Mouse (Mus musculus) midbrain, embryonic 16.5 days (tissue): ENCODE measurements around the gene Pde4b. TPM values are rescaled to one million over a fixed set of nuclear protein-coding genes. Genes with fewer than 3 reads are reported as not detected.
"Not testable (repeated sequence)": the region's sequence is repeated elsewhere in the genome, so short reads cannot be mapped to it uniquely, and the experiment has no call there.

ENCODE experiments used
- ATAC-seq: fragments of 200-750 bp; cut with Nextera tagmentation; 2 replicates; pipeline ENCODE4 v1.8.0; 2017; ENCODE audit warnings: moderate TSS enrichment
- H3K27ac ChIP-seq: fragments of 300-500 bp; sonication (generic); 2 replicates; pipeline ENCODE4 v1.5.1; 2014; ENCODE audit warnings: mild to moderate bottlenecking, low read length, mixed read lengths
- H3K27me3 ChIP-seq: fragments of 300-500 bp; sonication (generic); 2 replicates; pipeline ENCODE4 v1.6.1; 2014; ENCODE audit warnings: low read depth, low read length, mixed read lengths; ENCODE audit not compliant: control insufficient read depth, insufficient read depth
- H3K36me3 ChIP-seq: fragments of 300-500 bp; sonication (generic); 2 replicates; pipeline ENCODE4 v1.6.1; 2014; ENCODE audit warnings: mild to moderate bottlenecking, low read length, moderate library complexity, mixed read lengths; ENCODE audit not compliant: control insufficient read depth, insufficient read depth
- H3K4me1 ChIP-seq: fragments of 300-500 bp; sonication (generic); 2 replicates; pipeline ENCODE4 v1.6.1; 2014; ENCODE audit warnings: mild to moderate bottlenecking, low read length, mixed read lengths; ENCODE audit not compliant: control insufficient read depth, insufficient read depth
- H3K4me2 ChIP-seq: fragments of 300-500 bp; sonication (generic); 2 replicates; pipeline ENCODE4 v1.6.1; 2014; ENCODE audit warnings: mild to moderate bottlenecking, low read length, mixed read lengths
- H3K4me3 ChIP-seq: fragments of 300-500 bp; sonication (generic); 2 replicates; pipeline ENCODE4 v1.5.1; 2014; ENCODE audit warnings: low read depth, mild to moderate bottlenecking, low read length, moderate library complexity, mixed read lengths
- H3K9ac ChIP-seq: fragments of 300-500 bp; sonication (generic); 2 replicates; pipeline ENCODE4 v1.6.1; 2014; ENCODE audit warnings: low read depth, low read length, mixed read lengths
- H3K9me3 ChIP-seq: fragments of 300-500 bp; sonication (generic); replicated peaks from 2 replicates; pipeline ENCODE4 v1.6.1; 2014; ENCODE audit warnings: mild to moderate bottlenecking, low read length, mixed read lengths; ENCODE audit not compliant: control insufficient read depth, poor library complexity, severe bottlenecking
- WGBS: fragments of 180-500 bp; shearing (Covaris S2); extraction: QIAGEN DNeasy Blood & Tissue Kit; methylation state at CpG from one replicate; pipeline ENCODE4 v1.1.7; 2014; 5-methylcytosine and 5-hydroxymethylcytosine counted together
- polyA plus RNA-seq: library from polyadenylated mRNA; unstranded; fragments of >200 nt; fragmentation: Nextera tagmentation; extraction: Ambion mirVana; gene quantifications from 2 replicates; pipeline ENCODE4 v1.2.1, GENCODE M21; 2015

Gene Pde4b
- polyA plus RNA-seq, 1 experiment from 2014 or later, result 64.5 TPM

DNA sequence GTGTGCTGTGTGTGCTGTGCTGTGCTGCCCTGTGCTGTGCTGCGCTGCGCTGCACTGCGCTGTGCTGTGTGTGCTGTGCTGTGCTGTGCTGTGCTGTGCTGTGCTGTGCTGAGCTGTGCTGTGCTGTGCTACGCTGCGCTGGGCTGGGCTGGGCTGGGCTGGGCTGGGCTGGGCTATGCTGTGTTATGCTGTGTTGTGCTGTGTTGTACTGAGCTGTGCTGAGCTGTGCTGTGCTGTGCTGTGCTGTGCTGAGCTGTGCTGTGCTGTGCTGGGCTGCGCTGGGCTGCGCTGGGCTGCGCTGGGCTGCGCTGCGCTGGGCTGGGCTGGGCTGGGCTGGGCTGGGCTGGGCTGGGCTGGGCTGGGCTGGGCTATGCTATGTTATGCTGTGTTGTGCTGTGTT lies 406.9 kb downstream of the Pde4b start:
- ATAC-seq, result peak; percentile 88
- H3K4me2 ChIP-seq, H3K9me3 ChIP-seq, H3K36me3 ChIP-seq, H3K4me1 ChIP-seq, H3K27ac ChIP-seq, H3K9ac ChIP-seq, H3K27me3 ChIP-seq, H3K4me3 ChIP-seq: not testable (repeated sequence)
- 93% methylated on average over 8 of the region's 10 CpGs for WGBS

DNA sequence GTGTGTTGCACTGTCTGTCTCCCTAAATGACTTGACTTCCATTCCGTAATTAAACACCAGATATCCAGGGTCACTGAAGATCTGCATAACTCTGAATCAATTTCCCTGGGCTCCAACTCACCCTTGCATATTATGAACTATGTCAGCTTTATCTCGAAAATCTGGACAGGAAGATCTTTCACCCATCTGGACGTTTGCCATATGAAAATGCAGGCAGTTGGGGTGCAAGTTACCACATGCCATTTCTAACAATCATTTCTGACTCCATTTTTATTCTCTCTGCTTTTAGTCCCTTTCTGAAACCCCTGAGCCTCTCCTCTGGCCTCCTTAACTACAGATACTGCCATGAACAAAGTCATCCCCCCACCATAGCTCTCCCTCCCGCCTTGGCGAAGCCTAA lies 407.7 kb downstream of the Pde4b start:
- H3K9me3 ChIP-seq, result no peaks in the 10 kb centered on the region
- no peaks in the 10 kb centered on the region; the same call in 1 of the 2 replicates for H3K36me3 ChIP-seq
- H3K4me3 ChIP-seq, result no peak overlapping the region
- H3K4me2 ChIP-seq, result no peak overlapping the region
- H3K27ac ChIP-seq, result no peak overlapping the region
- H3K9ac ChIP-seq, result no peak overlapping the region
- no peaks in the 10 kb centered on the region; the same call in 1 of the 2 replicates for H3K27me3 ChIP-seq
- ATAC-seq, result no peak
- WGBS, result 69% methylated on average over 5 of the region's 5 CpGs
- H3K4me1 ChIP-seq, result peaks cover 3% of the 10 kb centered on the region; the same call in 1 of the 2 replicates

DNA sequence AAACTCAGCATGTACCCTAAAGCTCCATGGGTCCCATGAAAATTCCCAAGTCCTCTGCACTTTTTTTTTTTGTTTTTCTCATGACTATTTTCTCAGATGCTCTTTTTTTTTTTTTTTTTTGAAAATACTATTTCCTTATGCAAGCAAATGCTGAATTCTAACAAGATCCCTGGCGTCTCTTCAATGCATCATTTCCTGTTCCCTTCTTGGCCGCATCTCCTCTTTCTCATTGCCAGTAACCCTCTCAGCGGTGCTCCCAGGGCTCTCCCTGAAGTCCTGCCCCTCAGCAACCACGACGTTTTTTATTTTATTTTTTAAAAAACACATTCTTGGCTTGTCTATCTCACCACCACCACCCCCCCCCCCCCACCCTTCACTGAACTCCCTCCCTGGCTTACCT lies 408.1 kb downstream of the Pde4b start:
- H3K27ac ChIP-seq, result no peak overlapping the region
- H3K4me2 ChIP-seq, result no peak overlapping the region
- H3K9ac ChIP-seq, result no peak overlapping the region
- H3K4me3 ChIP-seq, result no peak overlapping the region
- no peaks in the 10 kb centered on the region; the same call in 1 of the 2 replicates for H3K36me3 ChIP-seq
- no peak for ATAC-seq
- H3K4me1 ChIP-seq, result peaks cover 3% of the 10 kb centered on the region; the same call in 1 of the 2 replicates
- no peaks in the 10 kb centered on the region; the same call in 1 of the 2 replicates for H3K27me3 ChIP-seq
- 81% methylated on average over 5 of the region's 5 CpGs for WGBS
- H3K9me3 ChIP-seq, result no peaks in the 10 kb centered on the region

DNA sequence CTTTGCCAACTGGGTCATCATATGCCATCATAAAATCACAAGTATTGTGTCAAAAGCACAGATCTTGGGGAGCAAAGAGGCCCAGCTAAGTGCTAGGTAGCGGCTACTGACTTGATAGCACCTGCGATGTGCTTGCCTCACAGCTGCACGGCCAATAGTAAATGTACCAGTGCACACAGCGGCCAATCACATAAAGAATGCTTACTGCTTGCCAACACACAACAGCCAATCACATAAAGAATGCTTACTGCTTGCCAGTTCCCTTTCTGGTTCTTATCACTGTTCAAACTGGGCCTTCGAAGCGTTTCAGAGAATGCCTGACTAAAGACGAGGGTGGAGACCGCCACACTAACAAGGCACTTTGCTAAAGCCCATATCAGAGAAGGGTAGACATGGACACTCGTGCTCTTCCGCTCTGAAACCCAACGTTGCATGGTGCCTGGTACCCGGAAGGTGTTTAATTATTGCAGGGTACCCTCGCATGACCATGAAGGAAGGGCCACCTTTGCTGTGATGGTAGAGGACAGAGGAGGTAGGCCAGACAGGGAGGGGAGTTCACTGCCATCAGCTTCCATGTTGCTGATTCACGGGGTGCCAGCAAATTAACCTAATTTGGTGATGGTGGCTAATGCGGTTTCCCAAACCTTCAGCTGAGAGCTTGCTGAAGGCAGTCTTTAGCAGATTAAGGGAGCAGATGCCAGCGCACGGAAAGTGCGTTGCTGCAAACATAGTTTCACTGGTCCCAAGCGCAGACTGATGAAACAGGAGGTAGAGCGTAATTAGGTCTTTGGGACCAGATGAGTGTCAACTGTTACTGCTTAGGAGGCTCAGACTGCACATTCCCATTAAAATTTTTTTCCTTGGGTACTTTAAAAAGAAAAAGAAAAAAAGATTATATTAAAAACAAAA lies 409.2 kb downstream of the Pde4b start:
- Histone ChIP-seq H3K9ac (no peak overlapping the region), H3K9me3 (no peaks in the 10 kb centered on the region), H3K27ac (no peak overlapping the region), H3K4me1 (peaks cover 3% of the 10 kb centered on the region; the same call in 1 of the 2 replicates), H3K4me2 (no peak overlapping the region), H3K4me3 (no peak overlapping the region), H3K27me3 (no peaks in the 10 kb centered on the region; the same call in 1 of the 2 replicates), H3K36me3 (no peaks in the 10 kb centered on the region; the same call in 1 of the 2 replicates)
- ATAC-seq, result no peak
- 88% methylated on average over 20 of the region's 20 CpGs for WGBS

DNA sequence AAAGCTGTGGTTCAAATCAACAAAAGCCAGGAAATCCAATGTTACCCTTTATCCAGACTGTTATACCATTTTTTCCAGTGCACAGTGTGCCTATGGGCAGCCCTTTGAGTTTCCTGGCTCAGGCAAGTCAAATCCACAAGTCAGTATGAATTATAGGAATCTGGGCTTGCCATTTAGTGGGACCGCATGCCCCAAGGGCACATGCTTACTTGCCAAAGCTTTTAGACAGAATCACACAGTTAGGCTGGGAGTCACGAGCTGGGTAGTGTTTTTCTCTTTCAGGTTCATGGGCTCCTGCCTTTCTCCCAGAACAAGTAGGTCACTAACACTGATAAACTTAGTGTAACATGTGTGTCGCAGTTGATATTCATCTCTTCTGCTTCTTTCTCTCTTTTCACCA lies 409.9 kb downstream of the Pde4b start:
- no peaks in the 10 kb centered on the region; the same call in 1 of the 2 replicates for H3K27me3 ChIP-seq
- no peaks in the 10 kb centered on the region for H3K9me3 ChIP-seq
- no peaks in the 10 kb centered on the region; the same call in 1 of the 2 replicates for H3K36me3 ChIP-seq
- no peak overlapping the region for H3K9ac ChIP-seq
- WGBS, result 93% methylated on average over 3 of the region's 3 CpGs
- peaks cover 3% of the 10 kb centered on the region; the same call in 1 of the 2 replicates for H3K4me1 ChIP-seq
- H3K4me2 ChIP-seq, result no peak overlapping the region
- no peak overlapping the region for H3K27ac ChIP-seq
- ATAC-seq, result no peak
- H3K4me3 ChIP-seq, result no peak overlapping the region

DNA sequence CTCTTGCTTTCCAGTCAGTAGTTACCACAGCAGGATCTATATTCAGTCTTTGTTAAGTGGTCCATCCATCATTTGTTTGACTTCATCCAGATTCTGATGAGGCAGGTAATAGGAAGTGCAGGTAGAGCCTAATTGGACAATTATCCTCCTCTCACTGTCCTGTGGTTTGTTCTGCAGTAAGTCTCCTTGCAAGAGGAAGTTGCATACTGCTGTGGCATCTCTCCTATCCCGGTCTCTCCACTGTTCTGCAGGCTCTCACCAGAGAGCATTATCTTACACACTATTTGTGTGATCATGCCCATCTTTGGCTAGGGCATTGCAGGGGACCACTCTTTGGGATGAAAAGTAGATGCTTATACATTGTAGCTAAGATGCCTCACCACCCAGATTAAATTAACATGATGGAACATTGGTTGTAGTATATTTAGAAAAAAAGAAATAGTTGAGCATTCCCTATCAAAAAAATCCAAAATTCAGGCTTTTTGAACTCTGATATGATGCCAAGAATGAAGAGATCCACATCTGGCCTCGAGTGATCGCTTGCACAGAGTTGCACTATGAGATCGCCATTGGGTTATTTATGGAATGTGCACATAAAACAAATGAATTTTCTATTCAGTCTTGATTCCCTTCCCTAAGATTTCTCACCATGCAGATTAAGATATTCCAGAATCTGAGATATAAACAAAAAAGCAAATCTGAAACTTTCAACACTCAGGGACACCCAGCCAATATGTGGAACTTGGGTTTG lies 411.0 kb downstream of the Pde4b start:
- no peak overlapping the region for H3K4me3 ChIP-seq
- H3K4me1 ChIP-seq, result no peaks in the 10 kb centered on the region
- H3K27me3 ChIP-seq, result no peaks in the 10 kb centered on the region
- H3K9ac ChIP-seq, result no peak overlapping the region
- WGBS, result 91% methylated on average over 4 of the region's 4 CpGs
- H3K27ac ChIP-seq, result no peak overlapping the region
- no peak overlapping the region for H3K4me2 ChIP-seq
- H3K36me3 ChIP-seq, result no peaks in the 10 kb centered on the region; the same call in 1 of the 2 replicates
- no peak for ATAC-seq
- H3K9me3 ChIP-seq, result no peaks in the 10 kb centered on the region

DNA sequence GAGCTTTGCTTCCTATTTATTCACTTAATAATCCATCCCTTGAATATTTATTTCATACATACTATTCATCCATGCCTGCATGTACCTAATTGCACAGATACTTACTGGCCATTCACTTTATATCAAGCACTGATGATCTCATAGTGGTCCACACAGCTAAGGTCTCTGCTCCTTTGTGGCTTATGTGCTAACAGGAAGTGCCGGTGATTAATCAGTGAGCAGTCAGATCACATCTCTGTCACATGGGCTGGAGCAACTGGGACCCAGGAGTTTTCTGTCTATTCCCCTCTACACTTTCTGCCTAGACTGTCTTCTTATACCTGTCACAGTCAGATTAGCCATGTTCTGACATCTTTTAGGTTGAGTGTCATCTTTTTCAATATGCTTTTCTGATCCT lies 411.6 kb downstream of the Pde4b start:
- no peaks in the 10 kb centered on the region for H3K9me3 ChIP-seq
- H3K27ac ChIP-seq, result no peak overlapping the region
- 79% methylated on average over 1 of the region's 1 CpGs for WGBS
- no peaks in the 10 kb centered on the region for H3K4me1 ChIP-seq
- no peaks in the 10 kb centered on the region for H3K27me3 ChIP-seq
- ATAC-seq, result no peak
- H3K36me3 ChIP-seq, result no peaks in the 10 kb centered on the region; the same call in 1 of the 2 replicates
- no peak overlapping the region for H3K4me3 ChIP-seq
- no peak overlapping the region for H3K4me2 ChIP-seq
- H3K9ac ChIP-seq, result no peak overlapping the region

DNA sequence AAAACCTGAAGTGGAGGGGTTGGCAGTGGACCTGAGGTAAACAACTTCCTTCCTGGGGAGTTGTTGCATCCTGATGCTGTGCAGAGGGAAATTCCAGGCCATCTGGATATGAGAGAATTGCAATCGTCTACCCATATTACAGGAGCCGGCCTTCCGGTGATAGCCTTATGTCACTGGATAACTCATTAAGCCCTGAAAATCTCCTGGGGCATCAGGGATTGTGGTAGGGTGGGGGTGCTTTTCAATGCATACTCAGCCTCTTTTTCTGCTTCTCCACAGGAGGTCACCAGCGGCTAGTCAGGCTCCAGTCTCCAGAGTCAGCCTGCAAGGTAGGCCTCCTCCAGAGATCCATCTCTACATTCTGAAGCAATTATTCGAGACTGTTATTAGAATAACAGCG lies 418.4 kb downstream of the Pde4b start:
- Histone ChIP-seq H3K4me1 (peaks cover 4% of the 10 kb centered on the region), H3K9me3 (no peaks in the 10 kb centered on the region), H3K36me3 (no peaks in the 10 kb centered on the region), H3K27me3 (no peaks in the 10 kb centered on the region), H3K4me2 (no peak overlapping the region), H3K27ac (no peak overlapping the region), H3K9ac (no peak overlapping the region), H3K4me3 (no peak overlapping the region)
- ATAC-seq, result no peak
- WGBS, result 31% methylated on average over 6 of the region's 6 CpGs
